Mouse (Mus musculus) liver, embryonic 16.5 days (tissue): Measurements from ENCODE around the gene Galnt2. TPM values are rescaled to one million over a fixed set of nuclear protein-coding genes. Genes with fewer than 3 reads are reported as not detected.

Experiments
- ATAC-seq: fragments of 200-750 bp; cut with Nextera tagmentation; 2 replicates; pipeline ENCODE4 v1.8.0; 2017; ENCODE audit warnings: low read depth, mild to moderate bottlenecking, moderate number of reproducible peaks, moderate library complexity
- H3K27ac ChIP-seq: fragments of 300-500 bp; sonication (generic); 2 replicates; pipeline ENCODE4 v1.5.1; 2014; ENCODE audit warnings: mild to moderate bottlenecking, low read length
- H3K27me3 ChIP-seq: fragments of 300-500 bp; sonication (generic); 2 replicates; pipeline ENCODE4 v1.6.1; 2014; ENCODE audit warnings: low read depth, low read length, mixed read lengths; ENCODE audit not compliant: control insufficient read depth, insufficient read depth
- H3K36me3 ChIP-seq: fragments of 300-500 bp; sonication (generic); 2 replicates; pipeline ENCODE4 v1.6.1; 2014; ENCODE audit warnings: mild to moderate bottlenecking; ENCODE audit not compliant: control insufficient read depth, insufficient read depth
- H3K4me1 ChIP-seq: fragments of 300-500 bp; sonication (generic); 2 replicates; pipeline ENCODE4 v1.6.1; 2014; ENCODE audit warnings: low read depth, low read length, mixed read lengths; ENCODE audit not compliant: control insufficient read depth
- H3K4me2 ChIP-seq: fragments of 300-500 bp; sonication (generic); 2 replicates; pipeline ENCODE4 v1.6.1; 2014; ENCODE audit warnings: low read depth, low read length, mixed read lengths
- H3K4me3 ChIP-seq: fragments of 300-500 bp; sonication (generic); 2 replicates; pipeline ENCODE4 v1.5.1; 2014; ENCODE audit warnings: low read depth, mild to moderate bottlenecking, low read length
- H3K9ac ChIP-seq: fragments of 300-500 bp; sonication (generic); 2 replicates; pipeline ENCODE4 v1.6.1; 2014; ENCODE audit warnings: low read depth, low read length
- H3K9me3 ChIP-seq: fragments of 300-500 bp; sonication (generic); replicated peaks from 2 replicates; pipeline ENCODE4 v1.6.1; 2016; ENCODE audit warnings: low read length; ENCODE audit not compliant: control insufficient read depth
- WGBS: fragments of 180-500 bp; shearing (Covaris S2); extraction: QIAGEN DNeasy Blood & Tissue Kit; methylation state at CpG from one replicate; pipeline ENCODE4 v1.1.7; 2014; ENCODE audit not compliant: insufficient replicate concordance; 5-methylcytosine and 5-hydroxymethylcytosine counted together
- polyA plus RNA-seq: library from polyadenylated mRNA; unstranded; fragments of >200 nt; fragmentation: Nextera tagmentation; extraction: Ambion mirVana; gene quantifications from 2 replicates; pipeline ENCODE4 v1.2.1, GENCODE M21; 2015

Gene Galnt2
- 12.3 and 13.3 TPM in 2 replicates for polyA plus RNA-seq

DNA sequence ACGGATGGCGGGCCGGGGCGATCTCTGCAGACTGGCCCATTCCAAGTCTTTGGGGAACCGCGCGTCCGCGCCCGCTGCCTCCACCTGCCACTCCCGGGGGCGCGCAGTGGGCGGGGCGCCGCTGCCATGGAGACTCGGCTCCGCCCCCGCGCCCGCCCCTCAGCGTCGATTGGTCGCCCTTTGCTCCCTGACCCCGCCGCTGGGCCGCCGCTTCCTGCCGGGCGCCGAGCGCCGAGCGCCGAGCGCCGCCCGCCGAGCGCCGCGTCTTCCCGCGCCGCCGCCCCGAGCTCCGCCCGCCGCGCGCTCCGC lies at the start of gene Galnt2:
Galnt2 (plus strand) TSS at position 216 of the 309 bp plus-strand sequence.
- H3K27me3 ChIP-seq, result peaks cover 6% of the 10 kb centered on the region; the same call in 1 of the 2 replicates
- peak within 1 kb of the TSS; percentile 58 for H3K27ac ChIP-seq
- H3K4me1 ChIP-seq, result peaks cover 9% of the 10 kb centered on the region
- H3K9me3 ChIP-seq, result no peaks in the 10 kb centered on the region
- WGBS, result under 1% methylated on average over 32 of the region's 53 CpGs
- peak within 1 kb of the TSS; percentile 76 for H3K4me3 ChIP-seq
- peak within 1 kb of the TSS; percentile 73 for H3K9ac ChIP-seq
- H3K4me2 ChIP-seq, result peak within 1 kb of the TSS; percentile 84
- no peaks in the 10 kb centered on the region for H3K36me3 ChIP-seq
- peak; percentile 89 for ATAC-seq

DNA sequence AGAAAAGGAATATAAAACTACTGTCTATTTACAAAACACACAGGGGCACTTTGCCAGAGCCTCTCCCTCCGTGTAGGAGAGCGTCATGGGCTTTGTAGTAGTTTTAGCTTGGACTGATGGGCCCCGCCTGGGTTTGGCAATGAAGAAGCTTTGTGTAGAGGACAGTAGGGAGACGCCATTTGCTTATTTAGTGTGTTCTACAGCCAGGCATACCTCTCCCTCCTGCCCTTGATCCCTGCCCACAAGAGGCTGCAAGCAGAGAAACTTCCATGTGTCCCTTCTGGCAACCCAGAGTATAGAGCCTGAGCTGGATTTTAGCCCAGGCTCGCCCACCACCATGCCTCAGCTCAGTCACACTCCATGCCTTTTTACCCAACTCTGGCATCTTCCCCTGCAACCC lies 49.4 kb upstream of the Galnt2 start:
- Histone ChIP-seq H3K4me1 (no peaks in the 10 kb centered on the region), H3K27ac (no peak overlapping the region), H3K9ac (no peak overlapping the region), H3K4me3 (no peak overlapping the region), H3K9me3 (no peaks in the 10 kb centered on the region), H3K27me3 (no peaks in the 10 kb centered on the region), H3K36me3 (no peaks in the 10 kb centered on the region), H3K4me2 (no peak overlapping the region)
- no peak for ATAC-seq
- WGBS, result 74% methylated on average over 5 of the region's 5 CpGs

DNA sequence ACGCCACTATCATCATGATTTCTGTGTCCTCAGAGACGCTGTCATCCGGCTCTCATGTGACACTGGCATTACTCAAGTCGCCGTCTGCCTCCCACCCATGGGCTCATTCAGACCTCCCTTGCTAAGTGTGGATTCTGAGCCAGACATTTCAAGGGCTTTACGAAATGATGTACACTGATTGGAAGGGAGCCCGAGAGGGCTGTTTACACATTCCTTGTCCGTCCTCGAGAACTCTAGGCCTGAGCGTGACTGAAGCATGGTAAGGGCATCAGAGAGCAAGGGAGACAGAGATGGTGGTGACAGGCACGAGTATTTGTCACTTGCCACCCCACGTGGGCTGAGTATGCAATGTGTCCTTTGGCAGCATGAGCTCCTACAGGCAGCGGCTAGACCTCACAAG lies 49.0 kb upstream of the Galnt2 start:
- Histone ChIP-seq H3K27ac (no peak overlapping the region), H3K4me1 (no peaks in the 10 kb centered on the region), H3K4me3 (no peak overlapping the region), H3K9me3 (no peaks in the 10 kb centered on the region), H3K4me2 (no peak overlapping the region), H3K9ac (no peak overlapping the region), H3K27me3 (no peaks in the 10 kb centered on the region), H3K36me3 (no peaks in the 10 kb centered on the region)
- 59% methylated on average over 13 of the region's 13 CpGs for WGBS
- no peak for ATAC-seq

DNA sequence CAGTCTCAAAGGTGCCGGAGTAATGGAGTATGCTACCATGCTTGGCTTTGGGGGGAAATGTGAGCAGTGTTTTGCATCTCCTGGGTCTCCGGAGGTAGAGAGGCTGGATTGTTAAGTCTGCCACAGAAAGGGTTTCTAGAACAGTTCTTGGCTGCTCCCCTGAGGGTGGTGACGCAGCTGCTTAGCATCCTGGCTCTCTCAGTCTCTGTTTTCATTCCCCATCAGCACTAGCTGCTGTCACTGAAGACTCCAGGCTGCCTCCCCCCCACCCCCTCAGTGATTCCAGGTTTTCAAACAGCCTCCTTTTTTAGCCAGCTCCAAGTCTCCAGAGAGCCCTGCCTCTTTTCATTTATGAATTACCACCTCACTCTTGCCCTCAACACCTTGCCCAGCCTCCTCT lies 47.1 kb upstream of the Galnt2 start:
- Histone ChIP-seq H3K27me3 (no peaks in the 10 kb centered on the region), H3K9ac (no peak overlapping the region), H3K9me3 (no peaks in the 10 kb centered on the region), H3K4me2 (no peak overlapping the region), H3K4me1 (no peaks in the 10 kb centered on the region), H3K27ac (no peak overlapping the region), H3K4me3 (no peak overlapping the region), H3K36me3 (no peaks in the 10 kb centered on the region)
- WGBS, result 60% methylated on average over 3 of the region's 3 CpGs
- no peak for ATAC-seq

DNA sequence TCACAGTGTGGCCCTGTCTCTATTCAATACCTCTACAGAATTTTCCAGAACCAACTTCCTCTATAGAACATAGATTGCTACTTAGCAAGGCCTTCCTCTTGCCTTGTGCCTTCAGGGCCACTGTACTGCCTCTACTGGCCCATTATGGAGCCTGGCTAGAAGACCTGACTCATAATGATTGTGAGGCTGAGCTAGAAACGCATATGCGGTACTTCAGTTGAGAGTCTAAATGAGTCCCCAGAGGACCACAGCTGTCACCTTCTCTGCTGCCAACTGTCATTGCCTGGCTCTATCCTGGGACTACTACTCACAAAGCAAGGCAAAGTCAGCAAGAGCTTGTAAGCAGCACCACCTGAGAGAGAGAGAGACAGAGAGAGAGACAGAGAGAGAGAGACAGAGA lies 46.7 kb upstream of the Galnt2 start:
- no peaks in the 10 kb centered on the region for H3K36me3 ChIP-seq
- no peak for ATAC-seq
- H3K9me3 ChIP-seq, result no peaks in the 10 kb centered on the region
- H3K9ac ChIP-seq, result no peak overlapping the region
- no peak overlapping the region for H3K27ac ChIP-seq
- WGBS, result 78% methylated on average over 2 of the region's 2 CpGs
- H3K4me1 ChIP-seq, result no peaks in the 10 kb centered on the region
- H3K4me3 ChIP-seq, result no peak overlapping the region
- no peaks in the 10 kb centered on the region for H3K27me3 ChIP-seq
- H3K4me2 ChIP-seq, result no peak overlapping the region

DNA sequence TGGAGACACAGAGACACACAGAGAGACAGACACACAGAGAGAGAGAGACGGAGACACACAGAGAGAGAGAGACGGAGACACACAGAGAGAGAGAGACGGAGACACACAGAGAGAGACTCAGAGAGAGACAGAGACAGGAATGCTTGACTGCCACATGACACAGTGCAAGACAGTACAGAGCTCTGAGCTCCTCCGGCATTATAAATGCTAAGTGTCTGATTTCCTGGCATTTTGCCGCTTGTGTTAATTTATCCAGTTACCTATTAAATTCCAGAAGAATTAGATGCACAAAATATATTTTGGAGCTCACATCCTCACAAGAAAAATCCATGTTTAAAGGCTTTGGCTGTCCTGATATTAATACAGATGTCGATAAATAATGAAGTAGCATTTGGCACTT lies 46.1 kb upstream of the Galnt2 start:
- Histone ChIP-seq H3K9ac (no peak overlapping the region), H3K4me3 (no peak overlapping the region), H3K27me3 (no peaks in the 10 kb centered on the region), H3K27ac (no peak overlapping the region), H3K4me2 (no peak overlapping the region), H3K9me3 (no peaks in the 10 kb centered on the region), H3K4me1 (no peaks in the 10 kb centered on the region), H3K36me3 (no peaks in the 10 kb centered on the region)
- WGBS, result 76% methylated on average over 6 of the region's 6 CpGs
- ATAC-seq, result no peak

DNA sequence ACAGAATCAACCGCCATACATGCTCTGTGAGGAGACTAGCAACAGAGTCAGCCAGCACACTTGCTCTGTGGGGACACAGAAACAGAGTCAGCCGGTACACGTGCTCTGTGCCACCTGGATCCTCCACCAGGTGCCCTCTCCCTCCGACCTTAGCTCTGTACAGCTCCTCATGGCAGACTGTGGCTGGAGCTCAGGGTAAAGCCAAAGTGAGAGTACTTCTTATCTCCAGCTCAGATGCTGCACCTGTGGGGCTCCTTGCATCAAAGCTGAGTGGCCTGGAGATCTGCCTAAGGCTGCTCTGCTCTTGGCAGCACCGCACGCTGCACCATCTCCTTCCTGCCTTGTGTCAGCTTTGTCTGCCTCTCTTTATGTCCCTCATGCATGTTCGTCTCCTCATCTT lies 40.8 kb upstream of the Galnt2 start:
- no peak for ATAC-seq
- WGBS, result 57% methylated on average over 7 of the region's 7 CpGs

DNA sequence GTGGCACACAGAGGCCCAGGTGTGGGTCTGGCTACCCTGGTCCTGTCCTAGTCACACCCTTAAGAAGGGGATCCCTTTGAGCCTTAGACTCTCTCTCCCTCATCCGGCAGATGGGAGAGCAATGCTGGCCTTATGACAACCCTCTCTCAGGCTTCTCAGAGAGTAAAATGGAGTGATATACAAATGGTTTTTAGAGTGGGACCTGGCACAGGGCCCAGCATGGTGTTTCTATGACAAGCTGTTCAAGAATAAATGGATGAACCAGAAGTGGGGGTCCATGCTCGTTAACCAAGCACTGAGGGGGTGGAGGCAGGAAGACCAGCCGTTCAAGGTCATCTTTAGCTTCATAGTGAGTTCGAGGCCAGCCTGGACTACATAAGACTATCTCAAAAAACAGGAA lies 38.9 kb upstream of the Galnt2 start:
- Histone ChIP-seq H3K4me1 (no peaks in the 10 kb centered on the region), H3K4me2 (no peak overlapping the region), H3K4me3 (no peak overlapping the region), H3K36me3 (no peaks in the 10 kb centered on the region), H3K9ac (no peak overlapping the region), H3K9me3 (no peaks in the 10 kb centered on the region), H3K27ac (no peak overlapping the region), H3K27me3 (no peaks in the 10 kb centered on the region)
- no peak for ATAC-seq
- WGBS, result 60% methylated on average over 4 of the region's 4 CpGs

More for the DNA sequence above, 40.8 kb upstream of the Galnt2 start:
- H3K9me3 ChIP-seq, result no peaks in the 10 kb centered on the region
- no peaks in the 10 kb centered on the region for H3K36me3 ChIP-seq
- H3K4me3 ChIP-seq, result no peak overlapping the region
- no peaks in the 10 kb centered on the region for H3K27me3 ChIP-seq
- H3K27ac ChIP-seq, result no peak overlapping the region
- H3K4me2 ChIP-seq, result no peak overlapping the region
- no peaks in the 10 kb centered on the region for H3K4me1 ChIP-seq
- no peak overlapping the region for H3K9ac ChIP-seq

DNA sequence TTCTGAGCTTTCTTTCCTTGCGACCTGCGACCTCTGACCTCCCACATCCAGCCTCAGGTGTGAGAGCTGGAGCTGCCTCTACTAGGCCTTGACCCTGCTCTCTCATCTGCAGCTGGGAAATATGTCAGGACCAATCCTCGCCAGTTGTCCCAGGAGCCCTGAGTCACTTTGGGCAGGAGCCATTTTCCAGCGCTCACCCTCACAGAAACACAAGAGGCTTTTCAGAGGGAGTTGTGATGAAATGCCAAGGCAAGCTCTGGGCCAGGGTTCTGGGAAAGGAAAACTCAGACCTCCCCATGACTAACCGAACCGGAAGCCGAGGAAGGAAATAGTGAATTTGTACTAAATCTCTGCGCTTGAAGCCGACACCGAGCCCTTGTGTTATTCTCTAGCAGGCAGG lies 38.2 kb upstream of the Galnt2 start:
- Histone ChIP-seq H3K27ac (no peak overlapping the region), H3K9me3 (no peaks in the 10 kb centered on the region), H3K36me3 (no peaks in the 10 kb centered on the region), H3K9ac (no peak overlapping the region), H3K27me3 (no peaks in the 10 kb centered on the region), H3K4me3 (no peak overlapping the region), H3K4me1 (no peaks in the 10 kb centered on the region), H3K4me2 (no peak overlapping the region)
- WGBS, result 63% methylated on average over 10 of the region's 10 CpGs
- no peak for ATAC-seq

DNA sequence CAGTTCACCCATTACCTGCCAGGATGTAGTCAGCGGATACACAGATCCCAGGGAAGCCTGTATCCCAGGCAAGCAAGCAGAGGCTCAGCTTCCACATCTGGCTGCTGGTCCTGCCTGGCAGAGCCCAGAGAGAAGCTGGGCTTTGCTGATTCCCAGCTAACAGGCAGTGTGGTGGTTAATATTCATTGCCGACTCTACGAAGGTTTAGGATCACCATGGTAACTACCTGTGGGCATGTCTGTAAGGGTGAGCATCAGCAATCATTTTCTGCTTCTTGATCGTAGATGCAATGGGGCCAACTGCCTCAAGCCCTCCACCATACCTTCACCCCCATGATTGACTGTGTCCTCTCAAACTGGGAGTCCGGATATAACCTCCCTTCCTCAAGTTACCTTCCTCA lies 37.2 kb upstream of the Galnt2 start:
- H3K27ac ChIP-seq, result no peak overlapping the region
- ATAC-seq, result no peak
- WGBS, result 61% methylated on average over 5 of the region's 5 CpGs

More for the DNA sequence above, 37.2 kb upstream of the Galnt2 start:
- Histone ChIP-seq H3K4me3 (no peak overlapping the region), H3K4me1 (no peaks in the 10 kb centered on the region), H3K4me2 (no peak overlapping the region), H3K36me3 (no peaks in the 10 kb centered on the region), H3K9ac (no peak overlapping the region), H3K27me3 (no peaks in the 10 kb centered on the region), H3K9me3 (no peaks in the 10 kb centered on the region)
